Mouse (Mus musculus): Measurements from ENCODE around the gene Slc26a11.

DNA sequence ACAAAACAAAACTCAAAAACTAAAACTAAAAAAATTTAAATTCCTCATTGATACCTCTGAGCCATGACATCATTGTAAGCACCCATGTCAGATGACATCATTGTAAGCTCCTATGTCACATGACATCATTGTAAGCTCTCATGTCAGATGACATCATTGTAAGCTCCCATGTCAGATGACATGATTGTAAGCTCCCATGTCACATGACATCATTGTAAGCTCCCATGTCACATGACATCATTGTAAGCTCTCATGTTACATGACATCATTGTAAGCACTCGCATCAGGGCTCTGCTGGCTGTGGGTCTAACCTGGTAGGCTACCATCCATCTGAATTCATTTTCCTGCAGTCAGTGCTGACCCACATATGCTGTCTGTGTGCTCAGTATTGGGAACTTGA lies 23.2 kb downstream of the Slc26a11 start:
- TF ChIP-seq E2F4 (IDR thresholded peaks at IDR 0.05; ENCODE audit: insufficient replicate concordance, low read depth, low read length) (no peak), POLR2A (IDR thresholded peaks at IDR 0.05; ENCODE audit: low read depth, low read length) (no peak), EP300 (IDR thresholded peaks at IDR 0.05; ENCODE audit: low read length) (no peak), CHD2 (IDR thresholded peaks at IDR 0.05; ENCODE audit: low read length) (no peak), ZMIZ1 (IDR thresholded peaks at IDR 0.05; ENCODE audit: low read depth, low read length) (no peak), POLR2AphosphoS2 (IDR thresholded peaks at IDR 0.05; ENCODE audit: low read depth, low read length) (no peak), CTCF (conservative IDR thresholded peaks at IDR 0.05 in 1 of 2, IDR thresholded peaks at IDR 0.05 in 1 of 2; ENCODE audit: low read depth in 2 of 2, low read length in 2 of 2) (no peak), TCF12 (IDR thresholded peaks at IDR 0.05; ENCODE audit: low read depth, low read length) (no peak), CHD1 (IDR thresholded peaks at IDR 0.05; ENCODE audit: low read depth, low read length) (no peak), USF1 (IDR thresholded peaks at IDR 0.05; ENCODE audit: low read depth, low read length) (peak; percentile 12; the same call in 1 of the 2 replicates), MXI1 (IDR thresholded peaks at IDR 0.05; ENCODE audit: low read depth, low read length) (no peak), ETS1 (conservative IDR thresholded peaks at IDR 0.05; ENCODE audit: low read depth, low read length) (peak; percentile 44; the same call in 1 of the 2 replicates), IRF4 (IDR thresholded peaks at IDR 0.05; ENCODE audit: low read depth, low read length) (no peak), PAX5 (IDR thresholded peaks at IDR 0.05; ENCODE audit: low read length) (no peak)

Measured in CH12.LX (cell line).